In the genomic region with DNA sequence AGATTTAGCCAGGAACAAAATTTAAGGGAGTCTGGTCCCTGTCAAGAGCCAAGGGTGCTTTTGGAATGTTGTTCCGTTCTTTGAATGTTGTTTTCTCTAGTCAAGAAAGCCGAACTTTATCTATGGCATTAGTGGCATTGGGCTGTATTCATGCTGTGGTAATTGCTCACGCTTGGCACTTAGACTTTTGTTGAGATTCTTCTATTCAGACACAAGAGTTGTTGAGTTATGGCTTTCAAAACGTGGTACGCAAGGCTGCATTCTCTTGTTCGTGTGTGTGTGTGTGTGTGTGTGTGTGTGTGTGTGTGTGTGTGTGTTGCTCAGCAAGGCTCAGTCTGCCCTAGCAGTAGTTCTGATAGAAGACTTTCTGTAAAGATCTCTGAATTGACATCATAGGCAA, we compare ENCODE assay signal across 9 mouse cellular contexts.
DNase-seq lines count a peak whose midpoint lies in the region; ATAC-seq and TF ChIP-seq lines count a peak whose summit lies in the region.
"Had no signal": no experiment of that assay in that cellular context is flagged by ENCODE, and none has a peak within 500 bp of the region (broad histone marks: within the 10 kb centered on the region; RNA-seq: fewer than 3 reads in every experiment).

No protein-coding gene starts in this region.

- no peaks in the 10 kb centered on the region for H3K9me3 ChIP-seq in heart, embryonic 10.5 days
- no peaks in the 10 kb centered on the region for H3K9me3 ChIP-seq in forebrain, embryonic 12.5 days
- H3K9me3 ChIP-seq in liver, embryonic 13.5 days (replicated peaks): no peaks in the 10 kb centered on the region

- peak overlapping the region; percentile 82 for H3K4me2 ChIP-seq in forebrain, embryonic 12.5 days
- 0 out of 2 replicates have a peak overlapping the region, but pooled peaks have one; percentile 50 for H3K4me2 ChIP-seq in liver, embryonic 13.5 days

- peaks cover 13% of the 10 kb centered on the region for H3K4me1 ChIP-seq in heart, embryonic 10.5 days
- peaks cover 31% of the 10 kb centered on the region for H3K4me1 ChIP-seq in forebrain, embryonic 12.5 days
- no peaks in the 10 kb centered on the region for H3K4me1 ChIP-seq in liver, embryonic 13.5 days (replicated peaks)
- no peaks in the 10 kb centered on the region for H3K4me1 ChIP-seq in thymus, adult 2 months (replicated peaks; ENCODE audit: control insufficient read depth, insufficient read depth, low read length)

- peak overlapping the region; percentile 85 for H3K9ac ChIP-seq in forebrain, embryonic 12.5 days
- H3K9ac ChIP-seq in liver, embryonic 13.5 days: no peak overlapping the region

- ATAC-seq in forebrain, embryonic 12.5 days (ENCODE audit: low FRiP score): no peak
- ATAC-seq in liver, embryonic 13.5 days (ENCODE audit: low read depth): no peak
- ATAC-seq: inflammation-experienced regulatory T-cells, adult 6 months had no signal

- WGBS in heart, embryonic 10.5 days: 19% methylated on average over 6 of the region's 6 CpGs
- WGBS in forebrain, embryonic 12.5 days: 2% methylated on average over 6 of the region's 6 CpGs
- 27% methylated on average over 6 of the region's 6 CpGs for WGBS in liver, embryonic 13.5 days (ENCODE audit: insufficient replicate concordance)
- WGBS in thymus, adult 2 months: 36% methylated on average over 6 of the region's 6 CpGs

- no peaks in the 10 kb centered on the region for H3K36me3 ChIP-seq in heart, embryonic 10.5 days
- no peaks in the 10 kb centered on the region for H3K36me3 ChIP-seq in forebrain, embryonic 12.5 days (replicated peaks)
- H3K36me3 ChIP-seq in liver, embryonic 13.5 days: no peaks in the 10 kb centered on the region
- H3K36me3 ChIP-seq in thymus, adult 2 months (ENCODE audit: control insufficient read depth, insufficient read depth, low read length): no peaks in the 10 kb centered on the region

- TF ChIP-seq CTCF in thymus, adult 2 months (IDR thresholded peaks at IDR 0.05; ENCODE audit: borderline replicate concordance, control insufficient read depth, extremely low read depth, insufficient read depth, low read length, poor library complexity): no peak

- no peak for TF ChIP-seq POLR2A in thymus, adult 2 months (IDR thresholded peaks at IDR 0.05; ENCODE audit: control insufficient read depth, extremely low read depth, insufficient read depth, low read length, poor library complexity)

- peak overlapping the region; percentile 70 for H3K4me3 ChIP-seq in heart, embryonic 10.5 days
- peak overlapping the region; percentile 68 for H3K4me3 ChIP-seq in forebrain, embryonic 12.5 days (replicated peaks)
- no peak overlapping the region for H3K4me3 ChIP-seq in liver, embryonic 13.5 days (replicated peaks)
- no peak overlapping the region for H3K4me3 ChIP-seq in thymus, adult 2 months (ENCODE audit: control insufficient read depth, insufficient read depth, low read length)

- peak overlapping the region; percentile 72; the same call in 1 of the 2 replicates for H3K27ac ChIP-seq in heart, embryonic 10.5 days
- peak overlapping the region; percentile 94 for H3K27ac ChIP-seq in forebrain, embryonic 12.5 days
- no peak overlapping the region for H3K27ac ChIP-seq in liver, embryonic 13.5 days
- no peak overlapping the region for H3K27ac ChIP-seq in thymus, adult 2 months (ENCODE audit: control insufficient read depth, insufficient read depth, low read length)

- peaks cover 10% of the 10 kb centered on the region; the same call in 1 of the 2 replicates for H3K27me3 ChIP-seq in heart, embryonic 10.5 days (ENCODE audit: insufficient read depth, poor library complexity, severe bottlenecking)
- no peaks in the 10 kb centered on the region for H3K27me3 ChIP-seq in forebrain, embryonic 12.5 days
- peaks cover 17% of the 10 kb centered on the region for H3K27me3 ChIP-seq in liver, embryonic 13.5 days
- H3K27me3 ChIP-seq in thymus, adult 2 months (ENCODE audit: control insufficient read depth, insufficient read depth, low read length): no peaks in the 10 kb centered on the region

- no peak for DNase-seq in heart, embryonic 10.5 days (ENCODE audit: low spot score)
- DNase-seq in heart, adult 9 months (ENCODE audit: low spot score in 2 of 2): no peak
- DNase-seq in Muller cell, postnatal 12 days (ENCODE audit: inconsistent ontology term): peak; percentile 67
- no peak for DNase-seq in liver, embryonic 13.5 days
- no peak for DNase-seq in ovary, postnatal 14 days (ENCODE audit: low spot score)
- DNase-seq in thymus, adult 2 months: no peak
- no peak for DNase-seq in thymus, adult 18-20 months

Comparison
In these comparisons a context has a peak if more than half of its experiments do, and no peak if none do; other contexts are left out.
1. H3K27ac ChIP-seq: peak in heart, embryonic 10.5 days (single experiment) and forebrain, embryonic 12.5 days (single experiment); none in liver, embryonic 13.5 days (single experiment) and thymus, adult 2 months (single experiment).
2. H3K4me3 ChIP-seq: peak in heart, embryonic 10.5 days (single experiment) and forebrain, embryonic 12.5 days (single experiment); none in liver, embryonic 13.5 days (single experiment) and thymus, adult 2 months (single experiment).